Mouse (Mus musculus) olfactory bulb, adult 2 months (tissue): Measurements from ENCODE around the gene Cdca3.

Experiments used
- CTCF ChIP-seq: fragments of 200-500 bp; IDR thresholded peaks from 2 replicates; pipeline ENCODE4 v1.5.1; 2012; ENCODE audit warnings: low read depth, mild to moderate bottlenecking, low read length, moderate library complexity; ENCODE audit not compliant: insufficient read depth
- POLR2A ChIP-seq: fragments of 200-500 bp; IDR thresholded peaks from 2 replicates; pipeline ENCODE4 v1.6.1; 2012; ENCODE audit warnings: mild to moderate bottlenecking, low read depth, low read length, moderate library complexity; ENCODE audit not compliant: insufficient read depth

DNA sequence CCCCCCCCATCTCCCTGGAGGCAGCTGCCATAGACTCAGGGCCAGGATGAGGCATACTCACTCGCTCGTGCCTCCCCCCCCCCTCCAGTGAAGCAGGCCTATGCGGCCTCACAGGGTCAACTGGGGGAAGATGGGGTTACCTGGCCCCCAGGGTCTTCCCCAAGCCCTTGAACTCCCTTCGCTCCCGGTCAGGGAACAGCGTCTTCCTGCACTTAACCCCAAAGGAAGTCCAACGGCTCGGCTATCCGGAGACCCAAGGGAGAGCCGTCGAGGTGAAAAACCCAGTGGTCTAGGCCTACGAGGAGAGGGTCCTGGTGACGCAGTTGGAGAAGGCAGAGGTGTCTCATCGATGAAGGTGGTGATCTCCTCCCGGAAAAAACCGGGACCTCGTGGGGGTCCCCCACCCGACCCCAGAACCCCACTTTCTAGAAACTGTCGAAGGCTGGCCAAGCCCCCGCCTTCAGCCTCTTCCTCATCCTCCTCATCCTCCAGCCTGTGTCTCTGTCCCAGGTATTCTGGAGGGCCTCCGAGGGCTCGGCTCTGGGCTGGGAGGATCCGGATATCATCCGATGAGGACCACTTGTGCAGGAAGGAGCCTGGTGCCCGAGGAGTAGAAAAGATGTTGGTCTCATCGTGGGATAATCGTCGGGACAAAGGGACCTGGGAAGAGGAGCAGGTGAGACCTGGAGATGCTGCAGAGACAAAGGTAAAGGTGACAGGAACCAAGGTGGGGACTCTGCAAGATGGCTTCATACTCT, 29.4 kb downstream of the Cdca3 start:
- TF ChIP-seq CTCF (no peak), POLR2A (no peak)
